Mouse (Mus musculus) kidney, postnatal 0 days (tissue): ENCODE results near the gene Adgrg3. TPM values are rescaled to one million over a fixed set of nuclear protein-coding genes. Genes with fewer than 3 reads are reported as not detected.
A peak's percentile ranks its signal among the peaks of the same experiment; 100 is the strongest.

Experiments used
- ATAC-seq: fragments of 200-750 bp; cut with Nextera tagmentation; replicated peaks from 2 replicates; pipeline ENCODE4 v1.8.0; 2017; ENCODE audit warnings: low read depth, moderate number of reproducible peaks, moderate TSS enrichment, moderate library complexity; ENCODE audit not compliant: low FRiP score
- DNase-seq: peaks from one replicate; pipeline ENCODE4 v3.0.0-alpha.2; 2016; ENCODE audit warnings: low spot score
- H3K27ac ChIP-seq: fragments of 300-500 bp; sonication (generic); 2 replicates; pipeline ENCODE4 v1.5.1; 2014; ENCODE audit warnings: mild to moderate bottlenecking
- H3K27me3 ChIP-seq: fragments of 300-500 bp; sonication (generic); 2 replicates; pipeline ENCODE4 v1.6.1; 2014; ENCODE audit warnings: low read length, mixed read lengths; ENCODE audit not compliant: insufficient read depth
- H3K36me3 ChIP-seq: fragments of 300-500 bp; sonication (generic); 2 replicates; pipeline ENCODE4 v1.6.1; 2014; ENCODE audit warnings: low read length, mixed read lengths; ENCODE audit not compliant: insufficient read depth
- H3K4me1 ChIP-seq: fragments of 300-500 bp; sonication (generic); replicated peaks from 2 replicates; pipeline ENCODE4 v1.6.1; 2014; ENCODE audit warnings: antibody characterized with exemption, low read length, mixed read lengths; ENCODE audit not compliant: insufficient read depth
- H3K4me2 ChIP-seq: fragments of 300-500 bp; sonication (generic); 2 replicates; pipeline ENCODE4 v1.6.1; 2014; ENCODE audit warnings: mild to moderate bottlenecking, low read length, moderate library complexity, mixed read lengths
- H3K4me3 ChIP-seq: fragments of 300-500 bp; sonication (generic); replicated peaks from 2 replicates; pipeline ENCODE4 v1.5.1; 2014; ENCODE audit warnings: low read depth, low read length
- H3K9ac ChIP-seq: fragments of 300-500 bp; sonication (generic); 2 replicates; pipeline ENCODE4 v1.6.1; 2014; ENCODE audit warnings: low read depth, low read length
- H3K9me3 ChIP-seq: fragments of 300-500 bp; sonication (generic); replicated peaks from 2 replicates; pipeline ENCODE4 v1.6.1; 2016; ENCODE audit warnings: low read length, inconsistent platforms, mixed read lengths
- CTCF ChIP-seq: IDR thresholded peaks from 2 replicates; pipeline ENCODE4 v1.5.1; 2016; ENCODE audit warnings: antibody characterized with exemption, low read depth, mild to moderate bottlenecking, moderate library complexity
- WGBS: fragments of 180-500 bp; shearing (Covaris S2); extraction: QIAGEN DNeasy Blood & Tissue Kit; methylation state at CpG from one replicate; pipeline ENCODE4 v1.1.7; 2014; 5-methylcytosine and 5-hydroxymethylcytosine counted together
- polyA plus RNA-seq: library from polyadenylated mRNA; unstranded; fragments of >200 nt; fragmentation: Nextera tagmentation; extraction: Ambion mirVana; gene quantifications from 2 replicates; pipeline ENCODE4 v1.2.1, GENCODE M21; 2015

Adgrg3 gene
- polyA plus RNA-seq, 1 experiment from 2014 or later = 3.7 TPM

GRCm38 (mm10) chr8:95085432-95086141 lies 68.1 kb downstream of the Adgrg3 start:
- TF ChIP-seq CTCF = no peak
- no peak overlapping the region for H3K4me2 ChIP-seq
- ATAC-seq (no peak), DNase-seq (no peak)
- no peaks in the 10 kb centered on the region for H3K27me3 ChIP-seq
- no peaks in the 10 kb centered on the region for H3K9me3 ChIP-seq
- 94% methylated on average over 7 of the region's 7 CpGs for WGBS
- H3K4me3 ChIP-seq = no peak overlapping the region
- H3K36me3 ChIP-seq = 0 out of 2 replicates have a peak, but pooled peaks cover 21% of the 10 kb centered on the region
- no peak overlapping the region for H3K27ac ChIP-seq
- no peak overlapping the region for H3K9ac ChIP-seq
- no peaks in the 10 kb centered on the region; the same call in 1 of the 2 replicates for H3K4me1 ChIP-seq

GRCm38 (mm10) chr8:95093574-95093973 lies 76.1 kb downstream of the Adgrg3 start:
- TF ChIP-seq CTCF = no peak
- DNase-seq (no peak), ATAC-seq (0 out of 2 replicates have a peak, but pooled peaks have one; percentile 37)
- peaks cover 40% of the 10 kb centered on the region; the same call in 1 of the 2 replicates for H3K36me3 ChIP-seq
- no peak overlapping the region for H3K27ac ChIP-seq
- no peaks in the 10 kb centered on the region for H3K27me3 ChIP-seq
- H3K4me3 ChIP-seq = no peak overlapping the region
- 85% methylated on average over 4 of the region's 4 CpGs for WGBS
- no peaks in the 10 kb centered on the region for H3K4me1 ChIP-seq
- H3K4me2 ChIP-seq = no peak overlapping the region
- H3K9me3 ChIP-seq = no peaks in the 10 kb centered on the region
- H3K9ac ChIP-seq = no peak overlapping the region

Other genes starting within 250 kb of the Adgrg3 start
- gene Cx3cl1, start 245.7 kb upstream of the Adgrg3 start, polyA plus RNA-seq = 21.5 and 23.4 TPM in 2 replicates
- 0.69 and 1.2 TPM in 2 replicates for gene Ccl17, start 207.2 kb upstream of the Adgrg3 start, polyA plus RNA-seq
- 101 and 108 TPM in 2 replicates for gene Coq9, start 179.4 kb upstream of the Adgrg3 start, polyA plus RNA-seq
- gene Ciapin1, start 179.3 kb upstream of the Adgrg3 start, polyA plus RNA-seq = 112 and 129 TPM in 2 replicates
- 129 and 132 TPM in 2 replicates for gene Polr2c, start 160.2 kb upstream of the Adgrg3 start, polyA plus RNA-seq
- gene Dok4, start 141.4 kb upstream of the Adgrg3 start, polyA plus RNA-seq = 25.2 TPM in 2 replicates
- gene Ccdc102a, start 99.6 kb upstream of the Adgrg3 start, polyA plus RNA-seq = 17.5 and 20.0 TPM in 2 replicates
- gene Adgrg5, start 94.0 kb upstream of the Adgrg3 start, polyA plus RNA-seq = not detected in 2 replicates
- gene Adgrg1, start 42.9 kb upstream of the Adgrg3 start, polyA plus RNA-seq = 109 and 125 TPM in 2 replicates
- gene Drc7, start 37.4 kb downstream of the Adgrg3 start, polyA plus RNA-seq = not detected in 2 replicates
- gene Katnb1, start 63.5 kb downstream of the Adgrg3 start, polyA plus RNA-seq = 21.2 and 22.9 TPM in 2 replicates
- 41.2 and 46.2 TPM in 2 replicates for gene Kifc3, start 185.1 kb downstream of the Adgrg3 start, polyA plus RNA-seq